Mouse (Mus musculus): ENCODE measurements around the gene Ubxn2a. TPM values are rescaled to one million over a fixed set of nuclear protein-coding genes. Genes with fewer than 3 reads are reported as not detected.
"Not testable (repeated sequence)": the region's sequence is repeated elsewhere in the genome, so short reads cannot be mapped to it uniquely, and the experiment has no call there.

Gene Ubxn2a
- polyA plus RNA-seq, 1 experiment, result 4.1 TPM

GRCm38 (mm10) chr12:4888739-4889138 lies 18.8 kb downstream of the Ubxn2a start:
- H3K79me2 ChIP-seq (ENCODE audit: control insufficient read depth, insufficient read depth), result no peaks in the 10 kb centered on the region
- no peak overlapping the region for H3ac ChIP-seq (ENCODE audit: control insufficient read depth, insufficient read length, low read depth)
- H3K79me3 ChIP-seq (ENCODE audit: low read depth), result no peaks in the 10 kb centered on the region
- TF ChIP-seq MAX (IDR thresholded peaks at IDR 0.05) (no peak), FOSL1 (IDR thresholded peaks at IDR 0.05; ENCODE audit: insufficient read depth, low read length, poor library complexity, severe bottlenecking) (no peak), USF1 (IDR thresholded peaks at IDR 0.05; ENCODE audit: low read depth) (no peak), CEBPB (IDR thresholded peaks at IDR 0.05; ENCODE audit: low read depth) (no peak)
- no peaks in the 10 kb centered on the region for H3K27me3 ChIP-seq (ENCODE audit: control insufficient read depth, insufficient read depth, insufficient read length)
- no peak overlapping the region for H3K4me3 ChIP-seq (ENCODE audit: insufficient read depth, poor library complexity, severe bottlenecking)
- H3K36me3 ChIP-seq (ENCODE audit: control insufficient read depth, insufficient read depth), result peaks cover 23% of the 10 kb centered on the region

DNA sequence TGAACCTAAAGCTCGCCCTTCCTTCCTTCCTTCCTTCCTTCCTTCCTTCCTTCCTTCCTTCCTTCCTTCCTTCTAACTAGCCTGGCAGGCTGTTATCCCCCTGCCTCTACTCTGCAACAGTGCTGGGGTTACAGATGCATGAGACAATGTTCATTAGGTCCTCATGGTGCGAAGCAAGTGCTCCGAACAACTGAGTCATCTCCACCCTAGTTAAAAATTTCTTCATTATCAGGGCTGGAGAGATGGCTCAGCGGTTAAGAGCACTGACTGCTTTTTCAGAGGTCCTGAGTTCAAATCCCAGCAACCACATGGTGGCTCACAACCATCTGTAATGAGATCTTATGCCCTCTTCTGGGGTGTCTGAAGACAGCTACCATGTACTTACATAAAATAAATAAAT lies 20.9 kb downstream of the Ubxn2a start:
- H3K27me3 ChIP-seq (ENCODE audit: control insufficient read depth, insufficient read depth, insufficient read length); H3K4me3 ChIP-seq (ENCODE audit: insufficient read depth, poor library complexity, severe bottlenecking); H3K79me2 ChIP-seq (ENCODE audit: control insufficient read depth, insufficient read depth); H3ac ChIP-seq (ENCODE audit: control insufficient read depth, insufficient read length, low read depth); H3K79me3 ChIP-seq (ENCODE audit: low read depth): not testable (repeated sequence)
- H3K36me3 ChIP-seq (ENCODE audit: control insufficient read depth, insufficient read depth), result peaks cover 25% of the 10 kb centered on the region

GRCm38 (mm10) chr12:4885062-4885461 lies 22.4 kb downstream of the Ubxn2a start:
- Histone ChIP-seq H3K27me3 (ENCODE audit: control insufficient read depth, insufficient read depth, insufficient read length) (no peaks in the 10 kb centered on the region), H3K4me3 (ENCODE audit: insufficient read depth, poor library complexity, severe bottlenecking) (no peak overlapping the region), H3K36me3 (ENCODE audit: control insufficient read depth, insufficient read depth) (peaks cover 18% of the 10 kb centered on the region), H3ac (ENCODE audit: control insufficient read depth, insufficient read length, low read depth) (no peak overlapping the region), H3K79me3 (ENCODE audit: low read depth) (no peaks in the 10 kb centered on the region), H3K79me2 (ENCODE audit: control insufficient read depth, insufficient read depth) (no peaks in the 10 kb centered on the region)
- TF ChIP-seq FOSL1 (IDR thresholded peaks at IDR 0.05; ENCODE audit: insufficient read depth, low read length, poor library complexity, severe bottlenecking) (no peak), MYOG (IDR thresholded peaks at IDR 0.05; ENCODE audit: control insufficient read depth, extremely low read depth, insufficient read length) (no peak), USF1 (IDR thresholded peaks at IDR 0.05; ENCODE audit: low read depth) (no peak), MYOD1 (IDR thresholded peaks at IDR 0.05; ENCODE audit: control insufficient read depth, insufficient read length, low read depth) (no peak), CEBPB (IDR thresholded peaks at IDR 0.05; ENCODE audit: low read depth) (no peak), CTCF (IDR thresholded peaks at IDR 0.05; ENCODE audit: control insufficient read depth, insufficient read depth, insufficient read length) (no peak), MAX (IDR thresholded peaks at IDR 0.05) (no peak)

- Histone ChIP-seq H3K4me3 (ENCODE audit: insufficient read depth, poor library complexity, severe bottlenecking) (no peak overlapping the region), H3K79me3 (ENCODE audit: low read depth) (no peaks in the 10 kb centered on the region), H3K36me3 (ENCODE audit: control insufficient read depth, insufficient read depth) (peaks cover 31% of the 10 kb centered on the region), H3ac (ENCODE audit: control insufficient read depth, insufficient read length, low read depth) (no peak overlapping the region), H3K27me3 (ENCODE audit: control insufficient read depth, insufficient read depth, insufficient read length) (no peaks in the 10 kb centered on the region), H3K79me2 (ENCODE audit: control insufficient read depth, insufficient read depth) (no peaks in the 10 kb centered on the region)
- no peak for TF ChIP-seq CEBPB (IDR thresholded peaks at IDR 0.05; ENCODE audit: low read depth)
- no peak for TF ChIP-seq MAX (IDR thresholded peaks at IDR 0.05)
- no peak for TF ChIP-seq CTCF (IDR thresholded peaks at IDR 0.05; ENCODE audit: control insufficient read depth, insufficient read depth, insufficient read length)
- no peak for TF ChIP-seq USF1 (IDR thresholded peaks at IDR 0.05; ENCODE audit: low read depth)
- TF ChIP-seq MYOG (IDR thresholded peaks at IDR 0.05; ENCODE audit: control insufficient read depth, extremely low read depth, insufficient read length), result no peak
- TF ChIP-seq MYOD1 (IDR thresholded peaks at IDR 0.05; ENCODE audit: control insufficient read depth, insufficient read length, low read depth), result no peak
- no peak for TF ChIP-seq FOSL1 (IDR thresholded peaks at IDR 0.05; ENCODE audit: insufficient read depth, low read length, poor library complexity, severe bottlenecking)
Observed at GRCm38 (mm10) chr12:4882086-4882485, 25.4 kb downstream of the Ubxn2a start.

- Histone ChIP-seq H3ac (ENCODE audit: control insufficient read depth, insufficient read length, low read depth) (no peak overlapping the region), H3K36me3 (ENCODE audit: control insufficient read depth, insufficient read depth) (peaks cover 25% of the 10 kb centered on the region), H3K4me3 (ENCODE audit: insufficient read depth, poor library complexity, severe bottlenecking) (no peak overlapping the region), H3K27me3 (ENCODE audit: control insufficient read depth, insufficient read depth, insufficient read length) (no peaks in the 10 kb centered on the region), H3K79me2 (ENCODE audit: control insufficient read depth, insufficient read depth) (no peaks in the 10 kb centered on the region), H3K79me3 (ENCODE audit: low read depth) (no peaks in the 10 kb centered on the region)
- no peak for TF ChIP-seq MAX (IDR thresholded peaks at IDR 0.05)
- TF ChIP-seq MYOD1 (IDR thresholded peaks at IDR 0.05; ENCODE audit: control insufficient read depth, insufficient read length, low read depth), result no peak
- TF ChIP-seq CTCF (IDR thresholded peaks at IDR 0.05; ENCODE audit: control insufficient read depth, insufficient read depth, insufficient read length), result no peak
- no peak for TF ChIP-seq CEBPB (IDR thresholded peaks at IDR 0.05; ENCODE audit: low read depth)
- no peak for TF ChIP-seq USF1 (IDR thresholded peaks at IDR 0.05; ENCODE audit: low read depth)
Observed at GRCm38 (mm10) chr12:4879048-4879447, 28.5 kb downstream of the Ubxn2a start.

DNA sequence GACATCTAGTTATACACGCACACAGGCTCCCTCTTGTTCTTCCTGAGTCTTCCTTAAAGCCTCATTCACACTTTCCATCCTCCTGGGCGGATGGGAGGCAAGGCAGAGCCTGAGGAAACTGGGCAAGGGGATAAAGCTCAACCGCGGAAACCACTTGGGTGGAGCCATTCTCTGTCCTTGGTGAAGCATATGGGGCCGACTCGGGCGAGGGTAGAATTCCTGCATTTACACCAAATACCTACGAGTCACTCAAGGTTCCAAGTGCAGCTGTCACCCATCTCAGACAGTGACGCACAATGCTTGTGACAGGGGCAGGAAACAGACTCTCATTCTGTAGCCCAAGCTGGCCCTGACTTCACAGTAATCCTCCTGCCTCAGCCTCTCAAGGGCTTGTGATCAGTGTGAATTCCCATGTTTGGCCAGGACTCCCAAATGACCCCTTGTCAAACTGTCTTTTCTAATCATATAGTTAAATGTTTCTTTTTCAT lies 29.2 kb downstream of the Ubxn2a start:
- peaks cover 25% of the 10 kb centered on the region for H3K36me3 ChIP-seq (ENCODE audit: control insufficient read depth, insufficient read depth)
- no peaks in the 10 kb centered on the region for H3K79me2 ChIP-seq (ENCODE audit: control insufficient read depth, insufficient read depth)
- peak; percentile 51 for TF ChIP-seq MYOD1 (IDR thresholded peaks at IDR 0.05; ENCODE audit: control insufficient read depth, insufficient read length, low read depth)
- TF ChIP-seq CTCF (IDR thresholded peaks at IDR 0.05; ENCODE audit: control insufficient read depth, insufficient read depth, insufficient read length), result no peak
- no peak overlapping the region for H3ac ChIP-seq (ENCODE audit: control insufficient read depth, insufficient read length, low read depth)
- no peak overlapping the region for H3K4me3 ChIP-seq (ENCODE audit: insufficient read depth, poor library complexity, severe bottlenecking)
- no peaks in the 10 kb centered on the region for H3K27me3 ChIP-seq (ENCODE audit: control insufficient read depth, insufficient read depth, insufficient read length)
- no peaks in the 10 kb centered on the region for H3K79me3 ChIP-seq (ENCODE audit: low read depth)
